Mouse (Mus musculus): ENCODE data around the gene Efcab12. TPM values are rescaled to one million over a fixed set of nuclear protein-coding genes. Genes with fewer than 3 reads are reported as not detected.

Efcab12 gene
- 4.2 and 4.4 TPM in 2 replicates for polyA plus RNA-seq (2012; rRNA removed)

GRCm38 (mm10) chr6:115838161-115838597, at the start of gene Efcab12:
Efcab12 (minus strand) TSS chr6:115838412.

DNA sequence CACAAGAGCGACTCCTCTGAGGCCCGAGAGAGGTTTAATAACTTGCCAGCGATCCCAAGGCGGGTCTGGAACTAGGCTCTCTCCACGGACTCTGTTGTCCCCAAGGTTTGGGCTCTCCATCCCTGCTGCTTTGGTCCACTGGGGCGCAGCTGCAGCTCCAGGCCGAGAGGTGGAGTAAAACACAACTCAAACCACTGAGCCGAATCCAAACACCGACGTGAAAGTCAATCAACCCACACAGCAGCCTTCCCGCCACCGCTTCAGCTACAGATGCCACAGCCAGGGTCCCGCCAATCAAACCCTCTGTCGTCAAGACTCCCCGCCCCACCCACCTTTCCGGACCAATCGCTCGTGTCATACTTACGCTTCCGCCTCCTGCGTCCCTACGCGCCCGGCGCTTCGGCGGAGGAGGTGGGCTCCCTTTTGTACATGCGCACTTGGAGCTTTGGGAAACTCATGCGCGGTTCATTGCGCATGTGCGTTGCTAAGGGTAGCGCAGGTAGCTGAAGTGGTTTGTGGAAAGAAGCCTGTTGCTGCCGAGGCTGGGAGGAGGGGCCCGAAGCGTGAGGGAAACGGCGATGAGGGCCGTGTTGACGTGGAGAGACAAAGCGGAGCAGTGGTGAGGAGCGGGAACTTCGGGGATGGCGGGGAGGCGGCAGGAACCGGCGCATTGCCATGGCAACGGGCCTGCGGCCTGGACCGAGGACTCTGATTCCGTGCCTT, 15.0 kb upstream of the Efcab12 start, which contains the start of the genes Mbd4 and Ift122:
Mbd4 (minus strand) TSS at position 281 of the 723 bp plus-strand sequence.
Ift122 (plus strand) TSS at position 380 of the 723 bp plus-strand sequence.

GRCm38 (mm10) chr6:115808488-115809231, 29.6 kb downstream of the Efcab12 start, which contains the start of gene Rpl32:
Rpl32 (minus strand) TSS chr6:115808747.

GRCm38 (mm10) chr6:115774501-115774921, 63.7 kb downstream of the Efcab12 start, which contains the start of gene Cand2:
Cand2 (plus strand) TSS chr6:115774538.

GRCm38 (mm10) chr6:115761995-115762756, 76.0 kb downstream of the Efcab12 start, which contains the start of gene Tmem40:
Tmem40 (minus strand) TSS chr6:115762410.

Other genes starting within 250 kb of the Efcab12 start
- 0.09 and 0.16 TPM in 2 replicates for gene Mkrn2os, start 245.8 kb downstream of the Efcab12 start, polyA plus RNA-seq (2012; rRNA removed)
- gene Mkrn2, start 236.5 kb downstream of the Efcab12 start, polyA plus RNA-seq (2012; rRNA removed), result 28.6 and 32.0 TPM in 2 replicates
- gene Raf1, start 161.8 kb downstream of the Efcab12 start, polyA plus RNA-seq (2012; rRNA removed), result 240 and 245 TPM in 2 replicates
- 1.5 TPM in 2 replicates for gene Tmem40, start 76.0 kb downstream of the Efcab12 start, polyA plus RNA-seq (2012; rRNA removed)
- 14.4 and 15.2 TPM in 2 replicates for gene Cand2, start 63.9 kb downstream of the Efcab12 start, polyA plus RNA-seq (2012; rRNA removed)
- gene Rpl32, start 29.7 kb downstream of the Efcab12 start, polyA plus RNA-seq (2012; rRNA removed), result 1,760 and 1,858 TPM in 2 replicates
- gene Mbd4, start 15.0 kb upstream of the Efcab12 start, polyA plus RNA-seq (2012; rRNA removed), result 10.2 and 11.0 TPM in 2 replicates
- 31.0 and 33.5 TPM in 2 replicates for gene Ift122, start 15.1 kb upstream of the Efcab12 start, polyA plus RNA-seq (2012; rRNA removed)
- gene Rho, start 93.3 kb upstream of the Efcab12 start, polyA plus RNA-seq (2012; rRNA removed), result 0.96 and 1.8 TPM in 2 replicates
- gene H1foo, start 106.5 kb upstream of the Efcab12 start, polyA plus RNA-seq (2012; rRNA removed), result not detected in 2 replicates
- 47.1 and 51.8 TPM in 2 replicates for gene Plxnd1, start 156.6 kb upstream of the Efcab12 start, polyA plus RNA-seq (2012; rRNA removed)

Measured in central nervous system, embryonic 18 days (tissue).